Mouse (Mus musculus) lung, postnatal 4 days (tissue): Measurements from ENCODE around the gene L3mbtl4.

Source experiments
- DNase-seq, 2 experiments: peaks; one replicate each; pipeline ENCODE4 v3.0.0; 2021

The L3mbtl4 gene

GRCm38 (mm10) chr17:68666528-68666927 is 392.9 kb downstream of the L3mbtl4 start:
- DNase-seq: no peak

- no peak for DNase-seq
These were observed 398.5 kb downstream of the L3mbtl4 start for GRCm38 (mm10) chr17:68672088-68672504.

- DNase-seq: no peak
These were observed 437.1 kb downstream of the L3mbtl4 start for GRCm38 (mm10) chr17:68710701-68711100.

GRCm38 (mm10) chr17:68711350-68711749 is 437.8 kb downstream of the L3mbtl4 start:
- DNase-seq: no peak

- DNase-seq: no peak
These were observed 474.7 kb downstream of the L3mbtl4 start for GRCm38 (mm10) chr17:68748296-68748695.

GRCm38 (mm10) chr17:68750513-68750912 is 476.9 kb downstream of the L3mbtl4 start:
- no peak for DNase-seq

GRCm38 (mm10) chr17:68753112-68753511 is 479.5 kb downstream of the L3mbtl4 start:
- DNase-seq: no peak

- no peak for DNase-seq
These were observed 481.2 kb downstream of the L3mbtl4 start for GRCm38 (mm10) chr17:68754789-68755188.

GRCm38 (mm10) chr17:68758428-68758827 is 484.8 kb downstream of the L3mbtl4 start:
- no peak for DNase-seq

GRCm38 (mm10) chr17:68758936-68759335 is 485.3 kb downstream of the L3mbtl4 start:
- DNase-seq: no peak

- no peak for DNase-seq
These were observed 486.4 kb downstream of the L3mbtl4 start for GRCm38 (mm10) chr17:68759978-68760377.

- DNase-seq: no peak
These were observed 490.8 kb downstream of the L3mbtl4 start for GRCm38 (mm10) chr17:68764329-68764880.

GRCm38 (mm10) chr17:68769561-68769960 is 496.0 kb downstream of the L3mbtl4 start:
- no peak for DNase-seq

- DNase-seq: no peak
These were observed 497.6 kb downstream of the L3mbtl4 start for GRCm38 (mm10) chr17:68771046-68771750.

- DNase-seq: no peak
These were observed 520.1 kb downstream of the L3mbtl4 start for GRCm38 (mm10) chr17:68793741-68794140.

GRCm38 (mm10) chr17:68826323-68826722 is 552.7 kb downstream of the L3mbtl4 start, which contains the start of gene Tmem200c:
TSS of gene Tmem200c (plus strand) at chr17:68826623.
- no peak for DNase-seq
